Mouse (Mus musculus): Measurements from ENCODE around the gene Cacna1d.

- TF ChIP-seq CTCF (IDR thresholded peaks at IDR 0.05; ENCODE audit: low read depth) (no peak), EP300 (optimal IDR thresholded peaks at IDR 0.05) (no peak)
Observed at GRCm38 (mm10) chr14:30075268-30075887, 415.9 kb downstream of the Cacna1d start.

Data from stomach, postnatal 0 days (tissue).